Mouse (Mus musculus) forebrain, embryonic 11.5 days (tissue): ENCODE results near the gene Sobp. TPM values are rescaled to one million over a fixed set of nuclear protein-coding genes. Genes with fewer than 3 reads are reported as not detected.

ENCODE experiments used
- ATAC-seq: fragments of 200-750 bp; cut with Nextera tagmentation; replicated peaks from 2 replicates; pipeline ENCODE4 v1.8.0; 2017; ENCODE audit warnings: moderate TSS enrichment; ENCODE audit not compliant: low FRiP score
- DNase-seq: peaks from one replicate; pipeline ENCODE4 v3.0.0-alpha.2; 2017; ENCODE audit warnings: low spot score
- H3K27ac ChIP-seq: fragments of 300-500 bp; sonication (generic); 2 replicates; pipeline ENCODE4 v1.5.1; 2014; ENCODE audit warnings: low read depth, low read length
- H3K27me3 ChIP-seq: fragments of 300-500 bp; sonication (generic); 2 replicates; pipeline ENCODE4 v1.6.1; 2014; ENCODE audit warnings: mild to moderate bottlenecking, low read length, mixed read lengths; ENCODE audit not compliant: control insufficient read depth, insufficient read depth
- H3K36me3 ChIP-seq: fragments of 300-500 bp; sonication (generic); 2 replicates; pipeline ENCODE4 v1.6.1; 2014; ENCODE audit warnings: mild to moderate bottlenecking, low read length, moderate library complexity, mixed read lengths; ENCODE audit not compliant: control insufficient read depth, insufficient read depth
- H3K4me1 ChIP-seq: fragments of 300-500 bp; sonication (generic); replicated peaks from 2 replicates; pipeline ENCODE4 v1.6.1; 2014; ENCODE audit warnings: low read length, mixed read lengths; ENCODE audit not compliant: control insufficient read depth, insufficient read depth
- H3K4me2 ChIP-seq: fragments of 300-500 bp; sonication (generic); 2 replicates; pipeline ENCODE4 v1.6.1; 2014; ENCODE audit warnings: low read depth, mild to moderate bottlenecking, low read length, moderate library complexity, mixed read lengths; ENCODE audit not compliant: severe bottlenecking
- H3K4me3 ChIP-seq: fragments of 300-500 bp; sonication (generic); 2 replicates; pipeline ENCODE4 v1.5.1; 2014; ENCODE audit warnings: low read depth, low read length
- H3K9ac ChIP-seq: fragments of 300-500 bp; sonication (generic); 2 replicates; pipeline ENCODE4 v1.6.1; 2014; ENCODE audit warnings: low read length
- H3K9me3 ChIP-seq: fragments of 300-500 bp; sonication (generic); 2 replicates; pipeline ENCODE4 v1.6.1; 2016; ENCODE audit warnings: low read length, mixed read lengths; ENCODE audit not compliant: control insufficient read depth
- WGBS: fragments of 180-500 bp; shearing (Covaris S2); extraction: QIAGEN DNeasy Blood & Tissue Kit; methylation state at CpG from one replicate; pipeline ENCODE4 v1.1.7; 2014; 5-methylcytosine and 5-hydroxymethylcytosine counted together
- polyA plus RNA-seq: library from polyadenylated mRNA; unstranded; fragments of >200 nt; fragmentation: Nextera tagmentation; extraction: Ambion mirVana; gene quantifications from 2 replicates; pipeline ENCODE4 v1.2.1, GENCODE M21; 2014

Sobp gene
- polyA plus RNA-seq, 1 experiment from 2014 or later = 5.5 TPM

DNA sequence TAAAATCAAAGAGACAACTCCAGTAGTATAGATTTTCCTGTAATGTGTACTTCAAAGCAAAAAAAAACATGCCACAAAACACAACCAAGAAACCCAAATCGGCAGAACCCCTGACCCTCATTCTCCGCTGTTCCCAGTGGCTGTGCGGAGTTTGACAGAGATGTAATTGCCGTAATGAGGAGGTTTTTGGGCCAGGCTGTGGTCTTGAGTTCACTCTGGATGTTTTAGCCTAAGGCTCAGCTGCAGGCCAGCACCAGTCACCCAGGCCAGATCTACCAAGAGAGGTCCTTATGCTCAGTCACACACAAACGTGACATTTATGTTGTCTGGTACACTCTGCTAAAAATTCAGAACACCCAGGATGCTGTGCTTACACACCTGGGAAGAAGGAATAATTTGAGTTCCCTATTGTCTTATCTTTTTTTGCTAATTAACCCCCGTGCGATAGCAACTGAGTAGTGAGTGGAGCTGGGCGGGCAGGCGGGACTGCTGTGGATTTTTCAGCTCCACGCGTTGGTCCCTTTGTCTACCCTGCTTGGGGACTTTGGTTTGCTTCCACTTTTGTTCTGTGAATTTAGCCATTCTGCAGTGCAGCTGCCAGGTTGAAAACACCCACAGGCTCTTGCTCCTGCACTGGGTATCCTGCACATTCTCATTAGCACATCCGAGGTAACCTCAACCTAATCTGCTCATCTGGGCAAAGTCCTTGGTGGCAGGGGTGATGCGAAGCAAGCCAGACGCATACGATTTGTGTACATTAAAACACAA is 140.7 kb downstream of the Sobp start:
- H3K4me3 ChIP-seq = no peak overlapping the region
- WGBS = 68% methylated on average over 15 of the region's 15 CpGs
- ATAC-seq (no peak), DNase-seq (no peak)
- no peak overlapping the region for H3K9ac ChIP-seq
- no peaks in the 10 kb centered on the region for H3K9me3 ChIP-seq
- H3K27ac ChIP-seq = no peak overlapping the region
- H3K4me1 ChIP-seq = 0 out of 2 replicates have a peak, but pooled peaks cover 3% of the 10 kb centered on the region
- H3K27me3 ChIP-seq = no peaks in the 10 kb centered on the region
- H3K36me3 ChIP-seq = no peaks in the 10 kb centered on the region
- no peak overlapping the region for H3K4me2 ChIP-seq

DNA sequence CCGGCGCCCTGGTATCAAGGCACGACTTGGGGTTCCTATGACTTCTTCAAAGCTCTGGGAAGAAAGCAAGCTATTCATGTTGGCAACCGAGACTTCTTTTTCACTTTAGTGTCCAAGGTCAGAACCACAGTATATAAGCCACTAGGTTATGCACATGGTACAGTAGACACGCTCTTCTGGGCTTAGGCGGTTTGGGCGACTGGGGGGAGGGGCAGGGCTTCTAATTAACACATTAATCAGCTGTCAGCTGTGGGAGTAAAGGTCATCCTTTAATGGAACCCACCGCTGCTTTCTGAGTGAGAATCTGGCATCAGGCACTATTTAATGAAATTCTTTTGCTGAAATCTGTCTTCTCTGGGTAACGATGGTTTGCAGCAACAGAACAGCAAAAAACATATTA is 147.3 kb downstream of the Sobp start:
- peaks cover 14% of the 10 kb centered on the region for H3K27me3 ChIP-seq
- ATAC-seq = no peak

DNA sequence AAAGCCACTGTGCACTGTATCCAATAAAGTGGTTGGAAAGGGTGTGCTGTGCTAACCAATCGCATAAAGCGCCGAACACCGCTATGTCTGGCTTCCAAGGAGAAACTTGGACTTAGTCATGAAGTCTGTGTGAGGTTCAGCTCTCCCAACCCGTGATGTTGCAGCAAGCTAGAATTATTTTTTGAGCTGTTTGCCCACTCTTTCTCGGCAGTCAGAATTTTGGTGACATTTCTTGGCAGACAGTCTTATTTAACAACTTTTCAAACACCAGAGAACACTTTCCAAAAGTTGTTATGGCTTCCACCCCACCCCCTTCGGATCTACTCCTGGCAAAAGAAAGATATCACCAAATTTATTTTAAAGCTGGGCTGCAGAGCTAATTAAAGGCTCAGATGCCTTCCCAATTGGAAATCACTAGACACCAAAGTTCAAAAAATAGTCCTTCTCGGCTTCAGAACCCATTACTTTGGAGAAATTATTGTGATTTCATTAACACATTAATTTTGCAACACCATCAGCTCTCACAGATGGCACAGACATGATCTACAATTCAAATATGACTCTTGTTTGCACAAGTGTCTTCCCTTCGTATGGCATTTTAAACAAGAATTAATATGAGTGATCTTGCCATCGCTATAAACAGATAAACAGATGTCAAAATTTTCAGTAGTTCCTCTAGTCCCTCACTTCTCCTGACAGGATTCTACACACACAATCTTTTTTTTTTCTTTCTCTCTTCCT is 150.7 kb downstream of the Sobp start:
- no peak overlapping the region for H3K9ac ChIP-seq
- no peak overlapping the region for H3K4me2 ChIP-seq
- H3K4me3 ChIP-seq = no peak overlapping the region
- ATAC-seq = no peak
- no peak for DNase-seq
- peaks cover 32% of the 10 kb centered on the region for H3K27me3 ChIP-seq
- no peaks in the 10 kb centered on the region for H3K9me3 ChIP-seq
- whole genome bisulfite sequencing = 86% methylated on average over 10 of the region's 10 CpGs
- H3K27ac ChIP-seq = no peak overlapping the region
- H3K36me3 ChIP-seq = no peaks in the 10 kb centered on the region
- peaks cover 18% of the 10 kb centered on the region; the same call in 1 of the 2 replicates for H3K4me1 ChIP-seq

More for the DNA sequence above, 147.3 kb downstream of the Sobp start:
- no peak overlapping the region for H3K9ac ChIP-seq
- no peak overlapping the region for H3K4me3 ChIP-seq
- no peak overlapping the region for H3K27ac ChIP-seq
- no peak overlapping the region for H3K4me2 ChIP-seq
- no peak for DNase-seq
- H3K36me3 ChIP-seq = no peaks in the 10 kb centered on the region
- H3K4me1 ChIP-seq = peaks cover 11% of the 10 kb centered on the region; the same call in 1 of the 2 replicates
- H3K9me3 ChIP-seq = no peaks in the 10 kb centered on the region
- WGBS = 69% methylated on average over 9 of the region's 9 CpGs

DNA sequence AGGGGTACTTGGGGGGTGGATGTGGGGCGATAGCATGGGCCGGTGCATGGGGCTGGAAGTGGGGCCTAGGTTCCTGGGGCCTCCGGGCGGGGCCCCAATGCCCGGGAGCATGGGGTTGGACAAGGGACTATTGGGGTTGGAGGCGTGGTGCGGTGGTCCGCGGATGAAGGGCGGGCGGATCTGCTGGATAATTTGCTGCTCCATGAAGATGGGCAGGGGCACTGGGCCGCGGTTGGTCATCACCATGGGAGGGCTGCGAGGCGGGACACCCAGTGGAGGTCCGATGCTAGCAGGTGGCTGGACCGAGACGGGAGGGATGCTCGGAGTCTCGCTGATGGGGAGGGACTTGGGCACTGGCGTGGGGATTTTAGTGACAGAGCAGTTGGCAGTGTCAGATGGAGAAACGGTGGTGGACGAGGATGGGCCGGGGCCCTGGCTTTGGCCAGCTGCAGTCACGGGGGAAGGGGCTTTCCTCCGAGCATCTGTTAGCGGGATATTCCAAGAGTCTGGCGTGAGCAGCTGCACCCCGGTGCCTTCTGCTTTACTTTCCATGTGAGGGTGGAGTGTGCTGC is 152.1 kb downstream of the Sobp start:
- Histone ChIP-seq H3K4me3 (peak overlapping the region; percentile 51), H3K36me3 (no peaks in the 10 kb centered on the region), H3K27ac (no peak overlapping the region), H3K4me1 (peaks cover 14% of the 10 kb centered on the region; the same call in 1 of the 2 replicates), H3K27me3 (peaks cover 32% of the 10 kb centered on the region), H3K4me2 (peak overlapping the region; percentile 99), H3K9me3 (no peaks in the 10 kb centered on the region), H3K9ac (peak overlapping the region; percentile 55)
- DNase-seq (peak; percentile 66), ATAC-seq (peak; percentile 60)
- WGBS = under 1% methylated on average over 28 of the region's 29 CpGs

DNA sequence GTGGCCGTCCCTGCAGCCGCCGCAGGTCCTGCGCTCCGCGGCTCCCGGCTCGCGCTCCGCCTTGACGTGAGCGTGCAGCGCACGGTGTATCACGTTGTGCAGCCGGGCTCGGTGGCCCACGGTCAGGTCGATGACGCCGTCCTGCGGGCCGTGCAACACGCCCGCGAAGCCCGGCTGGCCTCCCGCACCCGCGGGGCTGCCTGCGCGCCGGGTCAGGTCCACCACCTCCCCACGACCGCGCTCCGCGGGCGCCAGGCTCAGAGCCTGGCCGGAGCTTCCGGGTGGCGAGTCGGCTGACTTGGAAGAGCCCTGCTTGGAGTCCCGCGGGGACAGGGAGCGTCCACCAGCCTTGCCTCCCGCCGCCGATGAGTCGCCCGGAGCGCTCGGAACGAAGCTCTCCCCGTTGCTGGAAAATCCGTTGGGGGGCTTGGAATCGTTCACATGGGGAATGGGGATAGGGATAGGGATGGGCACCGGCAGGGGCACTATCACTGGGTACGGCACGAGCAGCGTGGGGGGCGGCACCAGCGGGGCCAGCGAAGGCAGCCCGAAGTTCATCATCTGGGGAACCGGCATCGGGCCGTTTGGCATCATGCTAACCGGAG is 152.7 kb downstream of the Sobp start:
- ATAC-seq (peak; percentile 61), DNase-seq (peak; percentile 75)
- no peaks in the 10 kb centered on the region for H3K9me3 ChIP-seq
- H3K4me1 ChIP-seq = peaks cover 14% of the 10 kb centered on the region; the same call in 1 of the 2 replicates
- H3K9ac ChIP-seq = peak overlapping the region; percentile 55
- H3K36me3 ChIP-seq = no peaks in the 10 kb centered on the region
- H3K27me3 ChIP-seq = peaks cover 32% of the 10 kb centered on the region
- WGBS = under 1% methylated on average over 61 of the region's 69 CpGs
- H3K27ac ChIP-seq = no peak overlapping the region
- H3K4me3 ChIP-seq = peak overlapping the region; percentile 51
- peak overlapping the region; percentile 99 for H3K4me2 ChIP-seq

DNA sequence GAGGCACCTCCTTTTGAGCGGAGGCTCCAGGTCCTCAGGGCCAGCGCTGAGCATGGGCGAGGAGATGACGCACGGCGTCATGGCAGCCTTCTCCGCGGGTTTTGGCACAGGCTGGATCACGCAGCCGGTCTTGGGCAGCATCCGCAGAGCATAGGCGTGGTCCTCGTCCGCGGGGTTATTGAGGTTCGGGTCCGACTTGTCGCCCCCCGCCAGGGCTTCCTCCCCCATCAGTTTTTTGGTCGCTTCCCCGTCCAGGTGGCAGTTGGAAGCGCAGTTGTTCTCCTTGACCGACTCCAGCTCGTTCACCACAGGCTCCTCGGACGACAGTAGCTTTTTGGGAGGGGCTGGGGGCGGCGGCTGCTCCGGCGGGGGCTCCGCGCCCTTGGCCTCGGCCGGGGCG is 153.3 kb downstream of the Sobp start:
- 3% methylated on average over 35 of the region's 35 CpGs for WGBS
- DNase-seq (no peak), ATAC-seq (no peak)
- H3K4me3 ChIP-seq = peak overlapping the region; percentile 51
- peaks cover 32% of the 10 kb centered on the region for H3K27me3 ChIP-seq
- peak overlapping the region; percentile 55 for H3K9ac ChIP-seq
- peaks cover 14% of the 10 kb centered on the region; the same call in 1 of the 2 replicates for H3K4me1 ChIP-seq
- no peaks in the 10 kb centered on the region for H3K36me3 ChIP-seq
- H3K27ac ChIP-seq = no peak overlapping the region
- H3K4me2 ChIP-seq = peak overlapping the region; percentile 99
- H3K9me3 ChIP-seq = no peaks in the 10 kb centered on the region

DNA sequence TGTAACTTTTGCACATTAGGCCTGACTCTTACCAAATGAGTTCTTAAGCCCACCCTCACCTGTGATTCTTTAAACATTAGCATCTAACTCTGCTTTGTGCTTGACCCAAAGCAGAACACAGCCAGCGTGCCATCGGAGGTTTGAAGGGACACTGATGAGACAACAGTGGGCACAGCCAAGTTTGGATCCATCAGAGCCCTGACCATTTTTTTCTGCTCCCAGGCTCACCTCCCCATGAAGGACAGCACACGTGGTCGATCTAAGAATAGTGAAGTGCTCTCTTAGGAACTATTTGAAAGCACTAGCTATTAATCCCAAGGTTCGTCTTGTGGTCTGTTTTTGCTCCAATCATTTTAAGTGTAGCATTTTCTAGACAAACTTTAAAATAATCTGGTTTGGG is 159.5 kb downstream of the Sobp start:
- ATAC-seq = no peak
- Histone ChIP-seq H3K27me3 (0 out of 2 replicates have a peak, but pooled peaks cover 2% of the 10 kb centered on the region), H3K9me3 (no peaks in the 10 kb centered on the region), H3K9ac (no peak overlapping the region), H3K4me1 (no peaks in the 10 kb centered on the region; the same call in 1 of the 2 replicates), H3K36me3 (no peaks in the 10 kb centered on the region), H3K27ac (no peak overlapping the region), H3K4me2 (no peak overlapping the region), H3K4me3 (no peak overlapping the region)
- 91% methylated on average over 5 of the region's 5 CpGs for WGBS
- no peak for DNase-seq

DNA sequence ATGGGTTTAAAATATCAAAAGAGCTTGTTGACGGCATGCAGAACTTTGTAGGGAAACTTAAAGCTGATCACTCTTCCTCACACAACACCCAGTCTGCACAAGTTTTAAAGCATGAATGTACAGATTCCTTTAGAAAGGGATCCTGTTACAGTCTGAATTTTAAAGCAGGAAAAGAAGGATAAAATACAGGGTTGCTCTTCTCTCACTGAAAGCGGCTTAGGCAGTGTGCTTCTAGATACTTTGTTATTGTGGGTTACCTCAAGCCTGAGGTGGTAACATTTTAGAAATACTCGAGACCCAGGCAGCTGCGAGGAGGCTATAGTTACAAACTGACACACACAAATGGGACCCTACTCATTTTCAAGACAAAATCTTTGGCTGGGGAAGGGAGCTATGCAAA is 160.0 kb downstream of the Sobp start:
- ATAC-seq (no peak), DNase-seq (no peak)
- Histone ChIP-seq H3K36me3 (no peaks in the 10 kb centered on the region), H3K27me3 (0 out of 2 replicates have a peak, but pooled peaks cover under 1% of the 10 kb centered on the region), H3K4me2 (no peak overlapping the region), H3K4me1 (no peaks in the 10 kb centered on the region; the same call in 1 of the 2 replicates), H3K4me3 (no peak overlapping the region), H3K27ac (no peak overlapping the region), H3K9me3 (no peaks in the 10 kb centered on the region), H3K9ac (no peak overlapping the region)
- 86% methylated on average over 4 of the region's 4 CpGs for WGBS
